Mouse (Mus musculus): Measurements from ENCODE around the gene BC147527.
"Not testable (repeated sequence)": the region's sequence is repeated elsewhere in the genome, so short reads cannot be mapped to it uniquely, and the experiment has no call there.

The BC147527 gene

DNA sequence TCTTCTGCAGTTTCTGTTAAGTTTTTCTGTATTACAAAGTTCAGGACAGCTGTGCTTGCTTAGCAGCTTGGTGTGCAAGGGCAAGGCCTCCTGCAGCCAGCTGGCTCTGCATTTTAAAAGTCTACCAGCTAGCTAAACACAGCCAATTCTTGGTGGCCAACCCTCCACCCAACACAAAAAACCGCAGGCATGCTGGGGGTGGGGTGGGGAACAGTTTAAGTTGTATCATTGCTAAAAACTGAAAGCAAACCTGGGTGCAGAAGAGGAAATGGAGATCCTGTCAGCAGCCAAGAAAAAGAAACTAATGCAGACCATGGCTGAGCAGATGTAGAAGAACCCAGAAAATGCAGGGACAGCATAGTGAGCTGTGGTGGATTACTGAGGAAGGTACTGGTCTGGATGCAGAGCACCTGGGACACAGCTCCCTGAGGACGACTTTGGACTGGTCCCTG lies at the start of gene BC147527:
BC147527 (plus strand) TSS at position 402 of the 452 bp plus-strand sequence.
- in situ Hi-C loops (cut with MboI; ENCODE audit: unreplicated experiment in 2 of 2): no loop called here

GRCm38 (mm10) chr13:120251208-120251924 lies 48.8 kb upstream of the BC147527 start:
- in situ Hi-C loops (cut with MboI; ENCODE audit: unreplicated experiment in 2 of 2): not testable (repeated sequence)

DNA sequence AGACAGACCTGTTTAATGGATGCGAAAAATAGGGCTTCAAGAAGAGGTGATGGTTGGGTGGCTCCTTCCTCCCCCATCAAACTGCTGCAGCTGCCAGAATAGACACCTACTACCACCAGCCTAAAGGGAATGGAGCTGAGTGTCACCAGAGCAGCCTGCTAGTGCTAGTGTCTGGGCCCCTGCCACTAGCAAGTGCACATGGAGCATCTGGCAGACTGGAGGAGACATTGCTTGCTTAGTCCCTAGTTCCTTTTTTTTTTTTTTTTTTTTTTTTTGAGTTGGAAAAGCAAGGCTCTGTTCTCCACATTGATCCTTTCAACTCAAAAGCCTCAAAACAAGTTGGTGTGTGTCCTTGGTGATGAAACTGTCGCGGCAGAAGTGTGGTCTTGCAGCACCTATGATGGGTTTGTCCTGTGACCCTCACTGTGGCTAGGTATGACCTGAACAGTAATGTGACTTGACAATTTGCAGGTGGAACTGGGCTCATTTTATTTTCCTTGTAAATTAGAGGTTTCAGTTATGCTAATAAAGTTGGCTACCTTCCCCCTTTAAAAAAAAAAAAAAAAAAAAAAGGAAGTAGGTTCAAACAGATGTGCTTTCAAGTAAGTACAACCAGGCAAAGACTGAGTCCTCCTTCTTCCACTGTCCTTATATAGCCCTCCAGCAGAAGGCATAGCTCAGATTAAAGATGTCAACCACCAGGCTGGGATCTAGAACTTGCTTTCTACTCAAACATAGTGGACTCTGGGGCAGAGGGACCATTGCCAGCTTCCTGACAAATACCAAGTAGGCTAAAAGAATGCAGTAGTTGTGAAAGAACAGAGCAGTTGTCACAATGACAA lies 41.2 kb upstream of the BC147527 start:
- in situ Hi-C loops (cut with MboI; ENCODE audit: unreplicated experiment in 2 of 2): not testable (repeated sequence)

- in situ Hi-C loops (cut with MboI; ENCODE audit: unreplicated experiment in 2 of 2): not testable (repeated sequence)
Observed at GRCm38 (mm10) chr13:120259718-120260117, 40.5 kb upstream of the BC147527 start.

GRCm38 (mm10) chr13:120262870-120263269 lies 37.3 kb upstream of the BC147527 start, which contains the start of gene AF067061:
Gene AF067061 (plus strand): TSS chr13:120263114.
- in situ Hi-C loops (cut with MboI; ENCODE audit: unreplicated experiment in 2 of 2): not testable (repeated sequence)

- in situ Hi-C loops (cut with MboI; ENCODE audit: unreplicated experiment in 2 of 2): not testable (repeated sequence)
Observed at GRCm38 (mm10) chr13:120277837-120278236, 22.4 kb upstream of the BC147527 start.

GRCm38 (mm10) chr13:120278784-120279183 lies 21.4 kb upstream of the BC147527 start:
- in situ Hi-C loops (cut with MboI; ENCODE audit: unreplicated experiment in 2 of 2): no loop called here

GRCm38 (mm10) chr13:120299324-120299894 lies 783 bp upstream of the BC147527 start:
- in situ Hi-C loops (cut with MboI; ENCODE audit: unreplicated experiment in 2 of 2): no loop called here

DNA sequence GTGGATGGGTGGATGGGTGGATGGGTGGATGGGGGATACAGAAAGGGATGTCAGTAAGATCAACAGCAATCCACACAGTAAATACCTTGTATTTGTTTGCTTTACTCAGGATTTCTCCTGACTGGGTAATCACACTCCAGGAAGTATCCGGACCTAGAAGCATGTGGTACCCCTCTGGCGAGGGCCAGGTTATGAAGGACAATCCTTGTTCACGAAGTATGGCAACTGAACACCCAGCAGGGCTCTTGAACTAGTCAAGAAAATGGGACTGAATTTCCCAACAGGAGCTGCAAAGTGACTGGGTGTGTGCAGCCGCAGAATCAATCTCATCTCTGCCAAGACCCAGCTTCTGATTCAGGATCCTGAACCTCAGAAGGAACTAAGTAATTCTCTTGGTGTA lies 661 bp downstream of the BC147527 start:
- in situ Hi-C loops (cut with MboI; ENCODE audit: unreplicated experiment in 2 of 2): no loop called here

DNA sequence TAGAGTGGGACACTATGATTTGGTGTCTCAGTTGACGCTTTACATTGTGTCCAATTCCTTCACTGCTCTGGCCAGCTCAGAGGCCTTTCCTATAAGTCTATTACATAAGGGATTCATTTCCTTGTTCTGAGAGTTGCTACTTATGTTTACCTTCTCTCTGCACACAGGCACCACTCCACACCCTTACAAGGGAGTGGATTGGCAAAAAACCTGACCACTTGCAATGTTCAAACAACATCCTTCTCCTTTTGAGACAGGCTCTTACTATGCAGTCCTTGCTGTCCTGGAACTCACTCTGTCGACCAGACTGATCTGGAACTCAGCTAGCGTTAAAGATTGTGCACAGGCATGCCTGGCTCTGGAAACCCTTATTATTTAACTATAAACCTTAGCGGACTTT lies 10.6 kb downstream of the BC147527 start:
- in situ Hi-C loops (cut with MboI; ENCODE audit: unreplicated experiment in 2 of 2): no loop called here

DNA sequence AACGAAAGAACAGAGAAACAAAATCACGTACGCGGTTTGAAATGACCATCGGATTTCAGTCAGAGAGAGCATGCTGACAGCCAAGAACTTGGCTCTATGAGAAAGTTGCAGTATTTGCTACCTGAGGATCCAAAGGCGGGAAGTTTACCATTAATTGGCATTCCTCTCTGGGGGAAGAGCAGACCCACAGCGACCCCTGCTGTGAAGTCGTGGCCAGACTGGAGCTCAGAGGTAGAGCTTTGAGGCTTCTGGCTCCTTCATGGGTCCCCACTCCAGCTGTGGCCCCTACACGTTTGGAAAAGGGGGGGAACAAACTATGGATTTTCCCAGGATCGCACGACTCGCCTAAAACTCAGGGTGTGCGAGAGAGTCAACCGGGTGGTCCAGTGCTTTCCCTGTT lies 13.4 kb downstream of the BC147527 start:
- in situ Hi-C loops (cut with MboI; ENCODE audit: unreplicated experiment in 2 of 2): no loop called here

GRCm38 (mm10) chr13:120316578-120316977 lies 16.4 kb downstream of the BC147527 start, which contains the start of gene Tcstv3:
Gene Tcstv3 (plus strand): TSS chr13:120316878.
- in situ Hi-C loops (cut with MboI; ENCODE audit: unreplicated experiment in 2 of 2): not testable (repeated sequence)

GRCm38 (mm10) chr13:120320183-120320582 lies 20.0 kb downstream of the BC147527 start:
- in situ Hi-C loops (cut with MboI; ENCODE audit: unreplicated experiment in 2 of 2): no loop called here

DNA sequence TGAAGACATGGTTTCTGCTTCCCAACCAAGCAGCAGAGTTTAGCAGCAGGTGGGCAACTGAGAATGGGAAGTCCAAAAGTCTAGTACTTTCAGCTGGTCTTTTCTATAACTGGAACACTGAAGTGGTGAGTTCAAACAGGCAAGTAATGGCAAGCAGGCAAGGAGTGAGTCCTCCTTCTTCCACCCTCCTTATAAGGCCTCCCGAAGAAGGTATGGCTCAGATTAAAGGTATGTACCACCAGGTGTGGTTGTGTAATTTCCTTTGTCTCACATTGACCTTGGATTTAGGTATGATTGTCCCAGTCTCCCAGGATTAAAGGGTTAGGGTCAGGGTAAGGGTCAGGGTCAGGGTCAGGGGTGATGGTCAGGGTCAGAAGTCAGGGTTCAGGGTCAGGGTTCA lies 20.5 kb downstream of the BC147527 start:
- in situ Hi-C loops (cut with MboI; ENCODE audit: unreplicated experiment in 2 of 2): no loop called here

Data from v-Abl transformed pro-B cells (cell line).